Mouse (Mus musculus) mouse embryonic stem cell (cell line): ENCODE measurements around the gene Gabarapl2.
"Not testable (repeated sequence)": the region's sequence is repeated elsewhere in the genome, so short reads cannot be mapped to it uniquely, and the experiment has no call there.

Experiments
- in situ Hi-C, 2 experiments: fragments of 300-500 bp; cut with MboI; formaldehyde crosslinking; loops; 1 replicate in 1 of 2; 3 replicates in 1 of 2; pipeline ENCODE4 v1.14.3; 2019 to 2020; ENCODE audit warnings: low sequenced_read_pairs in 2 of 2, low pct_unique_long_range_greater_than_20kb in 1 of 2, mixed read lengths in 1 of 2; ENCODE audit not compliant: unreplicated experiment in 1 of 2

Gabarapl2 gene

GRCm38 (mm10) chr8:111932580-111933336 lies 7.7 kb upstream of the Gabarapl2 start:
- in situ Hi-C loops: no loop called here

- in situ Hi-C loops: no loop called here
Measured at GRCm38 (mm10) chr8:111933348-111934076, 7.0 kb upstream of the Gabarapl2 start, which contains the start of gene Tmem231. Tmem231 (minus strand) TSS chr8:111933881.

- in situ Hi-C loops: no loop called here
Measured at GRCm38 (mm10) chr8:111934201-111934600, 6.3 kb upstream of the Gabarapl2 start.

GRCm38 (mm10) chr8:111937184-111937583 lies 3.3 kb upstream of the Gabarapl2 start:
- in situ Hi-C loops: no loop called here

GRCm38 (mm10) chr8:111938076-111938985 lies 2.2 kb upstream of the Gabarapl2 start:
- in situ Hi-C loops: not testable (repeated sequence)

GRCm38 (mm10) chr8:111939516-111940142 lies 874 bp upstream of the Gabarapl2 start:
- in situ Hi-C loops: no loop called here

GRCm38 (mm10) chr8:111941101-111941454 lies 575 bp downstream of the Gabarapl2 start:
- in situ Hi-C loops: no loop called here

- in situ Hi-C loops: no loop called here
Measured at GRCm38 (mm10) chr8:111943544-111943943, 3.0 kb downstream of the Gabarapl2 start.

GRCm38 (mm10) chr8:111947144-111947543 lies 6.6 kb downstream of the Gabarapl2 start:
- in situ Hi-C loops: no loop called here

- in situ Hi-C loops: no loop called here
Measured at GRCm38 (mm10) chr8:111947954-111948353, 7.5 kb downstream of the Gabarapl2 start.

- in situ Hi-C loops: no loop called here
Measured at GRCm38 (mm10) chr8:111950846-111951245, 10.3 kb downstream of the Gabarapl2 start.

- in situ Hi-C loops: no loop called here
Measured at GRCm38 (mm10) chr8:111951317-111951716, 10.8 kb downstream of the Gabarapl2 start.

- in situ Hi-C loops: no loop called here
Measured at GRCm38 (mm10) chr8:111951936-111952335, 11.4 kb downstream of the Gabarapl2 start.

GRCm38 (mm10) chr8:111954844-111955594 lies 14.5 kb downstream of the Gabarapl2 start:
- in situ Hi-C loops: no loop called here

GRCm38 (mm10) chr8:111955879-111956278 lies 15.4 kb downstream of the Gabarapl2 start:
- in situ Hi-C loops: no loop called here

GRCm38 (mm10) chr8:111957231-111957630 lies 16.7 kb downstream of the Gabarapl2 start:
- in situ Hi-C loops: no loop called here

- in situ Hi-C loops: no loop called here
Measured at GRCm38 (mm10) chr8:111960591-111961321, 20.3 kb downstream of the Gabarapl2 start.
